Mouse (Mus musculus): ENCODE measurements around the gene Slc25a16.

- TF ChIP-seq CTCF (IDR thresholded peaks at IDR 0.05; ENCODE audit: borderline replicate concordance, control insufficient read depth, extremely low read depth, insufficient read depth, low read length, poor library complexity): no peak
- TF ChIP-seq POLR2A (IDR thresholded peaks at IDR 0.05; ENCODE audit: control insufficient read depth, extremely low read depth, insufficient read depth, low read length, poor library complexity): no peak
Observed at GRCm38 (mm10) chr10:62966291-62966690, 45.9 kb downstream of the Slc25a16 start.

Measured in thymus, adult 2 months (tissue).